Mouse (Mus musculus) myocyte (in vitro differentiated cells): ENCODE results near the gene Gimap7.

Experiments used
- CEBPB ChIP-seq: IDR thresholded peaks from 2 replicates; pipeline ENCODE4 v1.6.1; 2011; ENCODE audit warnings: mild to moderate bottlenecking, moderate library complexity; ENCODE audit not compliant: poor library complexity, insufficient read depth, severe bottlenecking
- E2F4 ChIP-seq: IDR thresholded peaks from one replicate; pipeline ENCODE4 v1.6.1; 2011; ENCODE audit warnings: mild to moderate bottlenecking, control low read depth, moderate library complexity; ENCODE audit not compliant: insufficient read depth
- MAX ChIP-seq: IDR thresholded peaks from one replicate; pipeline ENCODE4 v1.6.1; 2011; ENCODE audit warnings: low read depth, mild to moderate bottlenecking, control low read depth
- MYOD1 ChIP-seq, 3 experiments: IDR thresholded peaks; one replicate each; pipeline ENCODE4 v1.6.1; 2011; ENCODE audit warnings: control low read depth in 2 of 3, low read depth in 2 of 3, mild to moderate bottlenecking in 2 of 3, moderate library complexity in 1 of 3; ENCODE audit not compliant: insufficient read length in 2 of 3, control insufficient read depth in 1 of 3
- MYOG ChIP-seq, 3 experiments: IDR thresholded peaks; one replicate each; pipeline ENCODE4 v1.6.1; 2011; ENCODE audit warnings: control low read depth in 2 of 3, low read depth in 2 of 3, mild to moderate bottlenecking in 2 of 3; ENCODE audit not compliant: insufficient read length in 2 of 3, control insufficient read depth in 1 of 3, insufficient read depth in 1 of 3
- POLR2A ChIP-seq: IDR thresholded peaks from one replicate; pipeline ENCODE4 v1.6.1; 2011; ENCODE audit warnings: low read depth, mild to moderate bottlenecking, control low read depth, moderate library complexity; ENCODE audit not compliant: insufficient read length
- POLR2AphosphoS2 ChIP-seq: IDR thresholded peaks from one replicate; pipeline ENCODE4 v1.6.1; 2011; ENCODE audit warnings: low read depth, control low read depth; ENCODE audit not compliant: insufficient read length
- REST ChIP-seq: IDR thresholded peaks from one replicate; pipeline ENCODE4 v1.6.1; 2011; ENCODE audit warnings: mild to moderate bottlenecking, control low read depth, moderate library complexity; ENCODE audit not compliant: insufficient read depth, insufficient read length
- SRF ChIP-seq: IDR thresholded peaks from one replicate; pipeline ENCODE4 v1.6.1; 2011; ENCODE audit warnings: low read depth; ENCODE audit not compliant: control insufficient read depth, insufficient read length
- TCF12 ChIP-seq: IDR thresholded peaks from one replicate; pipeline ENCODE4 v1.6.1; 2011; ENCODE audit warnings: mild to moderate bottlenecking, control low read depth; ENCODE audit not compliant: poor library complexity, insufficient read depth, severe bottlenecking
- TCF3 ChIP-seq: IDR thresholded peaks from one replicate; pipeline ENCODE4 v1.6.1; 2011; ENCODE audit warnings: low read depth, control low read depth; ENCODE audit not compliant: insufficient read length
- USF1 ChIP-seq: IDR thresholded peaks from one replicate; pipeline ENCODE4 v1.6.1; 2011; ENCODE audit warnings: low read depth, mild to moderate bottlenecking, control low read depth, moderate library complexity

DNA sequence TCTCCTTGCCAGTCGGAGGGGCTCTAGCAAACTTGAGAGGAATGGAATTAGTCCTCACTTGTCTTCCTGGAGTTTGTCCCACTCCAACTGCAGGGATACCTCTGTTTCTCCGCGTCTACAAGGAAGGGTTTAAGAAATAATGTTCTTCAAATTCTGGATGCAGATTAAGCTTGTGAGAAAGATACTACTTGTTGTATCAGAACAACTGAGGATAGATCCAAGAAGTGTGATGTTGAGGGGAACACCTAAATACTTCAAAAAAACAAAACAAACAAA is 21.3 kb downstream of the Gimap7 start:
- TF ChIP-seq POLR2A (no peak), MYOD1 (IDR thresholded peaks at IDR 0.05; ENCODE audit: control insufficient read depth in 1 of 3, insufficient read length in 2 of 3, low read depth in 2 of 3) (no peak), SRF (no peak), MYOG (IDR thresholded peaks at IDR 0.05; ENCODE audit: control insufficient read depth in 1 of 3, insufficient read depth in 1 of 3, insufficient read length in 2 of 3, low read depth in 2 of 3) (no peak), TCF12 (no peak), MAX (no peak), POLR2AphosphoS2 (no peak), USF1 (no peak), TCF3 (no peak), CEBPB (no peak), E2F4 (no peak), REST (no peak)
